In genomic region chr17:71039851-71040581, GRCm38 (mm10) we compare ENCODE assay signal across 11 mouse cellular contexts. TPM values are rescaled to one million over a fixed set of nuclear protein-coding genes. Genes with fewer than 3 reads are reported as not detected.
DNase-seq lines count a peak whose midpoint lies in the region; ATAC-seq and TF ChIP-seq lines count a peak whose summit lies in the region.
"Had no signal": no experiment of that assay in that cellular context is flagged by ENCODE, and none has a peak within 500 bp of the region (broad histone marks: within the 10 kb centered on the region; RNA-seq: fewer than 3 reads in every experiment).

No protein-coding gene starts in this region.

- H3K9ac ChIP-seq in heart, adult 2 months (ENCODE audit: low read depth, low read length): peak overlapping the region; percentile 38; the same call in 1 of the 2 replicates
- H3K9ac ChIP-seq in heart, embryonic 16.5 days (ENCODE audit: low read length): no peak overlapping the region
- H3K9ac ChIP-seq: embryonic facial prominence, embryonic 15.5 days had no signal

- TF ChIP-seq CTCF in heart, adult 2 months (IDR thresholded peaks at IDR 0.05): no peak
- TF ChIP-seq CTCF in lung, adult 2 months (IDR thresholded peaks at IDR 0.05; ENCODE audit: insufficient read depth, low read length): no peak

- H3K27ac ChIP-seq in heart, adult 2 months: peak overlapping the region; percentile 67
- H3K27ac ChIP-seq in heart, embryonic 16.5 days (ENCODE audit: low read length): peak overlapping the region; percentile 64
- H3K27ac ChIP-seq: embryonic facial prominence, embryonic 15.5 days; stomach, postnatal 0 days had no signal

- 33% methylated on average over 12 of the region's 12 CpGs for WGBS in heart, adult 2 months
- 29% methylated on average over 12 of the region's 12 CpGs for WGBS in heart, embryonic 16.5 days
- 54% methylated on average over 12 of the region's 12 CpGs for WGBS in lung, adult 2 months

- H3K36me3 ChIP-seq in heart, adult 2 months (ENCODE audit: control insufficient read depth, insufficient read depth, low read length): peaks cover 25% of the 10 kb centered on the region
- peaks cover 45% of the 10 kb centered on the region for H3K36me3 ChIP-seq in heart, embryonic 16.5 days (ENCODE audit: control insufficient read depth, insufficient read depth)
- H3K36me3 ChIP-seq: embryonic facial prominence, embryonic 15.5 days had no signal

- intact Hi-C loops in heart, adult 2 months (cut with DNase I): loop anchor here (5.0 kb wide), 1 partner anchor 33 kb away; no protein-coding TSS in a partner anchor

- no peak for DNase-seq in heart, adult 2 months
- no peak for DNase-seq in heart, adult 18-20 months
- peak; percentile 76 for DNase-seq in embryo, embryonic 10.5 days (ENCODE audit: low spot score)
- peak; percentile 29 for DNase-seq in lung, adult 2 months
- no peak for DNase-seq in right cerebral cortex, adult 2 months (ENCODE audit: low spot score in 2 of 2)
- no peak for DNase-seq in layer of hippocampus, postnatal 25 days (ENCODE audit: extremely low spot score in 1 of 2, low spot score in 1 of 2)
- DNase-seq in layer of hippocampus, postnatal 14 days (ENCODE audit: low spot score in 2 of 2): no peak
- DNase-seq: adrenal gland, postnatal 10 days had no signal

- TF ChIP-seq EP300 in heart, adult 2 months (IDR thresholded peaks at IDR 0.05; ENCODE audit: insufficient read depth, low read depth, low read length): no peak

- H3K79me2 ChIP-seq in heart, adult 2 months (replicated peaks; ENCODE audit: control insufficient read depth, insufficient read depth, low read length): no peaks in the 10 kb centered on the region

- H3K4me3 ChIP-seq in heart, adult 2 months: no peak overlapping the region
- H3K4me3 ChIP-seq in heart, embryonic 16.5 days (ENCODE audit: low read length): no peak overlapping the region
- H3K4me3 ChIP-seq in lung, adult 2 months (replicated peaks; ENCODE audit: extremely low read depth, low read depth, low read length): no peak overlapping the region
- H3K4me3 ChIP-seq: embryonic facial prominence, embryonic 15.5 days had no signal

- H3K4me1 ChIP-seq in heart, adult 2 months (ENCODE audit: control insufficient read depth, insufficient read depth, low read length): peaks cover 12% of the 10 kb centered on the region
- peaks cover 33% of the 10 kb centered on the region for H3K4me1 ChIP-seq in heart, embryonic 16.5 days (ENCODE audit: control insufficient read depth, insufficient read depth, low read length)
- H3K4me1 ChIP-seq in lung, adult 2 months (ENCODE audit: control insufficient read depth, insufficient read depth, low read length): no peaks in the 10 kb centered on the region
- H3K4me1 ChIP-seq: embryonic facial prominence, embryonic 15.5 days had no signal

- H3K4me2 ChIP-seq in heart, embryonic 16.5 days (ENCODE audit: low read depth, low read length): no peak overlapping the region
- H3K4me2 ChIP-seq: embryonic facial prominence, embryonic 15.5 days had no signal

- H3K27me3 ChIP-seq in heart, adult 2 months (ENCODE audit: control insufficient read depth, insufficient read depth, low read length): no peaks in the 10 kb centered on the region
- H3K27me3 ChIP-seq in heart, embryonic 16.5 days (ENCODE audit: control insufficient read depth, insufficient read depth, low read length): no peaks in the 10 kb centered on the region
- H3K27me3 ChIP-seq: embryonic facial prominence, embryonic 15.5 days had no signal

- H3K9me3 ChIP-seq in heart, embryonic 16.5 days (replicated peaks; ENCODE audit: control insufficient read depth, low read length): no peaks in the 10 kb centered on the region
- H3K9me3 ChIP-seq: embryonic facial prominence, embryonic 15.5 days had no signal

- TF ChIP-seq POLR2A in heart, adult 2 months (IDR thresholded peaks at IDR 0.05; ENCODE audit: insufficient read depth, low read depth, low read length): no peak
- TF ChIP-seq POLR2A in lung, adult 2 months (IDR thresholded peaks at IDR 0.05; ENCODE audit: borderline replicate concordance, extremely low read depth, low read depth, low read length): no peak

- ATAC-seq in heart, embryonic 16.5 days (replicated peaks; ENCODE audit: extremely low read depth, insufficient read depth, low FRiP score): peak; percentile 57

RNA-seq across cellular contexts. Expression of gene Myl12a, which starts 37.3 kb away (rescaled TPM):
- total RNA-seq in heart, adult 2 months (2021): 1,000 to 10,000 TPM in 1 of 2 experiments, 100 to 1,000 TPM in 1; 822 to 1,002 TPM
- polyA plus RNA-seq in heart, adult 2 months (2012; rRNA removed): 617 and 695 TPM in 2 replicates
- 1,000 to 10,000 TPM in 1 of 2 experiments, 100 to 1,000 TPM in 1; 965 to 1,012 TPM for total RNA-seq in heart, adult 18-20 months (2021)
- polyA plus RNA-seq in heart, embryonic 16.5 days (2015; fragmentation: Nextera tagmentation; extraction: Ambion mirVana): 666 and 686 TPM in 2 replicates
- polyA plus RNA-seq in lung, adult 2 months (2012; rRNA removed): 219 and 296 TPM in 2 replicates
- total RNA-seq in layer of hippocampus, postnatal 25 days (2021): 10 to 100 TPM; 36.2 to 42.4 TPM
- total RNA-seq in layer of hippocampus, postnatal 14 days (2021): 10 to 100 TPM; 52.0 to 59.0 TPM

RNA-seq across cellular contexts. Expression of gene Myom1, which starts 37.6 kb away (rescaled TPM):
- 1,000 to 10,000 TPM in 1 of 2 experiments, 100 to 1,000 TPM in 1; 865 to 1,030 TPM for total RNA-seq in heart, adult 2 months (2021)
- 222 and 381 TPM in 2 replicates for polyA plus RNA-seq in heart, adult 2 months (2012; rRNA removed)
- 1,000 to 10,000 TPM in 1 of 2 experiments, 100 to 1,000 TPM in 1; 977 to 1,053 TPM for total RNA-seq in heart, adult 18-20 months (2021)
- polyA plus RNA-seq in heart, embryonic 16.5 days (2015; fragmentation: Nextera tagmentation; extraction: Ambion mirVana): 216 and 224 TPM in 2 replicates
- polyA plus RNA-seq in lung, adult 2 months (2012; rRNA removed): 6.3 and 18.6 TPM in 2 replicates
- 1 to 10 TPM; 1.9 to 3.3 TPM for total RNA-seq in layer of hippocampus, postnatal 25 days (2021)
- 1 to 10 TPM; 2.9 to 4.5 TPM for total RNA-seq in layer of hippocampus, postnatal 14 days (2021)

Comparison
In these comparisons a context has a peak if more than half of its experiments do, and no peak if none do; other contexts are left out.
1. DNase-seq: peak in embryo, embryonic 10.5 days (single experiment) and lung, adult 2 months (single experiment); none in heart, adult 2 months (0 of 2), heart, adult 18-20 months (0 of 2), right cerebral cortex, adult 2 months (0 of 2), layer of hippocampus, postnatal 25 days (0 of 2) and layer of hippocampus, postnatal 14 days (0 of 2).
2. RNA of gene Myl12a, which starts 37.3 kb away (total RNA-seq): 965 to 1,012 TPM in heart, adult 18-20 months and 822 to 1,002 TPM in heart, adult 2 months; 52.0 to 59.0 TPM in layer of hippocampus, postnatal 14 days and 36.2 to 42.4 TPM in layer of hippocampus, postnatal 25 days; every median in the first group is over 10 times any median in the second.
3. RNA of gene Myom1, which starts 37.6 kb away (total RNA-seq): 977 to 1,053 TPM in heart, adult 18-20 months and 865 to 1,030 TPM in heart, adult 2 months; 2.9 to 4.5 TPM in layer of hippocampus, postnatal 14 days and 1.9 to 3.3 TPM in layer of hippocampus, postnatal 25 days; every median in the first group is over 100 times any median in the second.